Mouse (Mus musculus) midbrain, embryonic 15.5 days (tissue): ENCODE results near the gene Fbxw4. TPM values are rescaled to one million over a fixed set of nuclear protein-coding genes. Genes with fewer than 3 reads are reported as not detected.

Source experiments
- ATAC-seq: fragments of 200-750 bp; cut with Nextera tagmentation; replicated peaks from 2 replicates; pipeline ENCODE4 v1.8.0; 2017; ENCODE audit warnings: moderate TSS enrichment
- H3K27ac ChIP-seq: fragments of 300-500 bp; sonication (generic); 2 replicates; pipeline ENCODE4 v1.5.1; 2015; ENCODE audit warnings: mild to moderate bottlenecking, inconsistent platforms
- H3K27me3 ChIP-seq: fragments of 300-500 bp; sonication (generic); replicated peaks from 2 replicates; pipeline ENCODE4 v1.6.1; 2015; ENCODE audit warnings: inconsistent platforms
- H3K36me3 ChIP-seq: fragments of 300-500 bp; sonication (generic); replicated peaks from 2 replicates; pipeline ENCODE4 v1.6.1; 2015; ENCODE audit warnings: inconsistent platforms
- H3K4me1 ChIP-seq: fragments of 300-500 bp; sonication (generic); 2 replicates; pipeline ENCODE4 v1.6.1; 2015; ENCODE audit warnings: inconsistent platforms
- H3K4me2 ChIP-seq: fragments of 300-500 bp; sonication (generic); 2 replicates; pipeline ENCODE4 v1.6.1; 2015; ENCODE audit warnings: inconsistent platforms, mild to moderate bottlenecking, moderate library complexity
- H3K4me3 ChIP-seq: fragments of 300-500 bp; sonication (generic); 2 replicates; pipeline ENCODE4 v1.5.1; 2015; ENCODE audit warnings: mild to moderate bottlenecking, inconsistent platforms
- H3K9ac ChIP-seq: fragments of 300-500 bp; sonication (generic); 2 replicates; pipeline ENCODE4 v1.6.1; 2015; ENCODE audit warnings: mild to moderate bottlenecking, inconsistent platforms
- H3K9me3 ChIP-seq: fragments of 300-500 bp; sonication (generic); 2 replicates; pipeline ENCODE4 v1.6.1; 2016; ENCODE audit warnings: inconsistent platforms
- WGBS: fragments of 180-500 bp; shearing (Covaris S2); methylation state at CpG from one replicate; pipeline ENCODE4 v1.1.7; 2015; ENCODE audit warnings: mixed read lengths; 5-methylcytosine and 5-hydroxymethylcytosine counted together
- polyA plus RNA-seq: library from polyadenylated mRNA; unstranded; fragments of >200 nt; fragmentation: Nextera tagmentation; extraction: Ambion mirVana; gene quantifications from 2 replicates; pipeline ENCODE4 v1.2.1, GENCODE M21; 2015

Fbxw4 gene
- polyA plus RNA-seq, 1 experiment from 2014 or later = 6.1 TPM

DNA sequence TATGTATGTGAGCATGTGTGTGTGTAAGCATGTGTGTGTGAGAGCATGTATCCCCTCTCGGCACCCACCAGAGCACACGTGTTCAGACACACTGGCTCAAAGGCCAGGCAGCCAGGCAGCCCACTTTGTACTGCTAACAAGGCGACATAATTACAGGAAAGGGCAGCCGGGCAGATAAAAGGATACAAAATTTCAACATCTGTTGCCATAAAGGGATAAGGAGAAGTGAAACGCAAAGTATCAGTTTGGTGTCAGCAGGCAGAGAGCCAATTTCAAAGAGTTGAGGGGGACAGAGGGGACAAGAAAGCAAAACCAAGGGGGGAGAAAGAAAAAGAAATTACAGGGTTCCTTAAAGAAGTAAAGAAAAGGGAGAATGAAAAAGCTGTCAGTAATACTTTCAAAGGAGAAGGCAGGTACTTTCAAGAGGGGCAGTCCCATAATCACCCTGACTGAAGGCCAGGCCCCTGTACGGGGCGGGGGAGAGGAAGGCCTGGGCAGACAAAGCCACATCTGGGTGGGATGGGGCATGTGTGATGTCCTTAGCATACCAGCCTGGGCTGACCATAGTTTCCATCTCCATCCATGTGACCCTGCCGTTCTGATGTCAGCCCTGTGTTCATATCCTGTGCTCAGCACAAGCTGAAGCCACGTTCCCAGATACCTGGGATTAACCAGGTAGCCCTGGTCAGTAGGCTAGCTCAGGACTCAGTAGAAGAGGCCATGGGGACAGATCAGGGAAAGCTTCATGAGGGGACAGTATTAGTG, 75.1 kb downstream of the Fbxw4 start:
- no peak overlapping the region for H3K4me3 ChIP-seq
- H3K27ac ChIP-seq = no peak overlapping the region
- no peak overlapping the region for H3K9ac ChIP-seq
- H3K4me2 ChIP-seq = no peak overlapping the region
- H3K4me1 ChIP-seq = peaks cover 20% of the 10 kb centered on the region
- peaks cover 17% of the 10 kb centered on the region for H3K27me3 ChIP-seq
- no peaks in the 10 kb centered on the region for H3K9me3 ChIP-seq
- WGBS = 62% methylated on average over 9 of the region's 9 CpGs
- no peaks in the 10 kb centered on the region for H3K36me3 ChIP-seq
- 0 out of 2 replicates have a peak, but pooled peaks have one; percentile 27 for ATAC-seq

DNA sequence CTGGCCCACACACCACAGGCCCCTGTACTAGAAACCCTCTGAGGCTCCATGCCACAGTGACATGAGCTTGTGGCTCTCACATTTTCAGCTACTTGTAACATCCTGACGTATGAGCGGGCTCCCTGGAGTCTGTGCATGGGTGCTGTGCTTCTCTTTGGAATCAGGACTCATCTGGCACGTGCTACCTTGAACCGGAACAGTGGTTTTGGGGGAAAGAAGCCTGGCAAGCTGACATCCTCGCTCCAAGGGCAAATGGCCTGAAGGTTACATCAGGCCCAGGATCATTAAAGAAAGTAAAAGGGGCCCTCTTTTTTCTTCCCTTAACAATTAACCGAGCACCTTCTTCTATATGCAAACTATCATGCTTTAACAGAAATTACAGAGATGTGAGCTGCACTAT, 77.0 kb downstream of the Fbxw4 start:
- Histone ChIP-seq H3K36me3 (no peaks in the 10 kb centered on the region; the same call in 1 of the 2 replicates), H3K27ac (no peak overlapping the region), H3K4me1 (peaks cover 23% of the 10 kb centered on the region), H3K4me2 (no peak overlapping the region), H3K4me3 (no peak overlapping the region), H3K9ac (no peak overlapping the region), H3K27me3 (peaks cover 13% of the 10 kb centered on the region), H3K9me3 (no peaks in the 10 kb centered on the region)
- no peak for ATAC-seq
- 93% methylated on average over 6 of the region's 6 CpGs for WGBS

DNA sequence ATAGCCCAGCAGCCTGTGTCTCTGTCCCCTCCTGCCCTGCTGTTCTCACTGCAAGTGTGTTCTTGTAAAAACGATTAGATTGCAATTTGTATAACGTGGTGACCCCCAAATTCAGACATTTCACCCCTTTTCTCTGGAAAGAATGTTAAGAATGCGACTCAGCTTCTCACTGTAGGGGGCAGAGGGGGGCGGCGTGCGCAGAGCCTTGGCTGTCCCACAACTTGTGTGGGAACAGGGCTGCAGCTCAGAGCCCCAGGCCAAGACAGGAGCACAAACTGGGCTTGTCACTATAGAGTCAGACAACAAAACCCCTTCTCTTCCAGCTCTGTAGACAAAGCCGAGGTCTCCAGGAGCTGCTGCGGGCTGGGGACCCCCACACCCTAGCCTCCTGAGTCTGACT, 78.0 kb downstream of the Fbxw4 start:
- Histone ChIP-seq H3K4me1 (peaks cover 23% of the 10 kb centered on the region), H3K9ac (no peak overlapping the region), H3K27me3 (peaks cover 14% of the 10 kb centered on the region), H3K4me2 (no peak overlapping the region), H3K4me3 (no peak overlapping the region), H3K27ac (no peak overlapping the region), H3K9me3 (no peaks in the 10 kb centered on the region), H3K36me3 (no peaks in the 10 kb centered on the region; the same call in 1 of the 2 replicates)
- 14% methylated on average over 8 of the region's 8 CpGs for WGBS
- no peak for ATAC-seq

DNA sequence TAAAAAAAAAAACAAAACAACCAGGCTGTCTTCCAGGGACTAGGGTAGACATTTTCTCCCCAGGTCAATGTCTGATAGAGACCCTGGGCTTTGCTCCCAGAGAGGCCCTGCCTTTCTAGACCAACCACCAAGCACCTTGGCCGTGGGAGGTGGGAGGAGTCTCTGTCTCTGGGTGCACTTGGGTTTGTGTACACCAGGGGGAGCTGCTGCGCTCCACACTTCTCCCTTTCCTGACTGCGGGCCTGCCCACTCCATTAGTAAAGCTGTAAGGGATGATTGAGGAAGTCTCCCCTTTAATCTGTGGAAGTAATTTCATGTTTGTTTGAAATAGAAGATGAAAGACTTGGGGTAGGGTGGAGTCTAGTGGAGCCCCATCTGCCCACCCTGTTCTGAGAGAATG, 78.9 kb downstream of the Fbxw4 start:
- Histone ChIP-seq H3K9ac (no peak overlapping the region), H3K36me3 (no peaks in the 10 kb centered on the region; the same call in 1 of the 2 replicates), H3K4me1 (peaks cover 17% of the 10 kb centered on the region), H3K27me3 (peaks cover 17% of the 10 kb centered on the region), H3K4me2 (no peak overlapping the region), H3K27ac (no peak overlapping the region), H3K4me3 (no peak overlapping the region), H3K9me3 (no peaks in the 10 kb centered on the region)
- no peak for ATAC-seq
- WGBS = 83% methylated on average over 3 of the region's 3 CpGs

DNA sequence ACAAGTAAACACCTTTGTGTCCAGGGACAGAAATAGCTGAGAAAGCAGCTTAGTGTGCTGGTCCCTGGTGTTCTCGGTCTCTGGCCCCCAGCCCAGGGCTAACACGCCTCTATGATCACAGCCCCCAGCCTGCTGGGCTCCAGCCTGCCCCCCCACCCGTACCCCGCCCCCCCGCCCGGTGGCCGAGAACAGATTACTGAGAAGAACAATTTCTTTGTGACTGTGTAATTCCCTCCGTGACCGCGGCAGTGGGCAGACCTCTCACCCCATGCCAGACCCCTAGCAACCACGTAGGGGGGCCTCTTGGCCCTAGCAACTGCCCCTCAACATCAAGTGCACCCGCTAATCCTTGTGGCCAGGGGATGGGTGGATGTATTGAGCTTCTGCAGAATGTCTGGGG, 79.9 kb downstream of the Fbxw4 start:
- Histone ChIP-seq H3K4me3 (no peak overlapping the region), H3K9me3 (no peaks in the 10 kb centered on the region), H3K27ac (no peak overlapping the region), H3K4me2 (no peak overlapping the region), H3K4me1 (peaks cover 21% of the 10 kb centered on the region), H3K36me3 (no peaks in the 10 kb centered on the region; the same call in 1 of the 2 replicates), H3K27me3 (peaks cover 15% of the 10 kb centered on the region; the same call in 1 of the 2 replicates), H3K9ac (no peak overlapping the region)
- WGBS = 20% methylated on average over 12 of the region's 12 CpGs
- ATAC-seq = peak; percentile 18; the same call in 1 of the 2 replicates

DNA sequence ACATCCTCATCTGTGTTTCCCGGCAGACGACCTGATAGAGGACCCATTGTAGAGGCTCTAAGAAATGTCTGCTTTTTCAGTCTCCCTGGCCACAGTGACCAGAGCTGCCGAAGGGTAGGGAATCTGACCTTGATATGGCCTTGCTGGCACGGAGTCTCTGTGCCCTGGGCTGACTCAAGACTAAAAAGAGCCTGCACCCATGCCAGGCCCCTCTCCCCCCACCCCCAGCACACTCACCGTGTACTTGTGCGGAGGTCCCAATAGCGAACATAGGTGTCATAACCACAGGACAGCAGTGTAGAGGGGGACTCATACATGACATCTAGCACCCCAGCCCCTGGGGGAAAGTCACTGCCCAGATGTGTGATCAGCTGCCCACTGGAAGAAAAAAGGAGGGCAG, 80.7 kb downstream of the Fbxw4 start:
- no peaks in the 10 kb centered on the region for H3K9me3 ChIP-seq
- no peak overlapping the region for H3K4me2 ChIP-seq
- H3K9ac ChIP-seq = no peak overlapping the region
- ATAC-seq = no peak
- peaks cover 21% of the 10 kb centered on the region for H3K4me1 ChIP-seq
- no peak overlapping the region for H3K27ac ChIP-seq
- 81% methylated on average over 7 of the region's 7 CpGs for WGBS
- H3K36me3 ChIP-seq = no peaks in the 10 kb centered on the region; the same call in 1 of the 2 replicates
- no peak overlapping the region for H3K4me3 ChIP-seq
- H3K27me3 ChIP-seq = peaks cover 13% of the 10 kb centered on the region

DNA sequence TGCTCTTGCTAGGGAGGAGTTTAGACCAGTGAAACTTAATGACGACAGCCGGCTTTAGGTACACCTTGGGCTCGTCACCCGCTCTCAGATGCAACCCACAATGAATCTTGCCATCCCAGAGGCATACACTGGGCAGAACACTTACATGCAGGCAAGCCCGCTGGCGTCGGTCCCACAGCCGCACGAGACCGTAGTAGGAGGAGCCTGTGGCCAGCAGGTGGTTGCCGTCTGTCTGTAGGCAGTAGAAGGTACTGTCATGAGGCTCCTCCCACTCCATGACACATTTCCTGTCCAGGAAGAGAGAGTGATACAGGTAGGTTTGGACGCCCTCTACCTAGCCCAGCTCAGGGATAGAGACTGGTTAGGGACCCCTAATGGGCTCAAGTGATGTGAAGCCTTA, 81.1 kb downstream of the Fbxw4 start:
- Histone ChIP-seq H3K27me3 (peaks cover 13% of the 10 kb centered on the region), H3K4me2 (no peak overlapping the region), H3K36me3 (no peaks in the 10 kb centered on the region; the same call in 1 of the 2 replicates), H3K9me3 (no peaks in the 10 kb centered on the region), H3K9ac (no peak overlapping the region), H3K27ac (no peak overlapping the region), H3K4me3 (no peak overlapping the region), H3K4me1 (peaks cover 22% of the 10 kb centered on the region)
- ATAC-seq = no peak
- 88% methylated on average over 12 of the region's 12 CpGs for whole genome bisulfite sequencing

DNA sequence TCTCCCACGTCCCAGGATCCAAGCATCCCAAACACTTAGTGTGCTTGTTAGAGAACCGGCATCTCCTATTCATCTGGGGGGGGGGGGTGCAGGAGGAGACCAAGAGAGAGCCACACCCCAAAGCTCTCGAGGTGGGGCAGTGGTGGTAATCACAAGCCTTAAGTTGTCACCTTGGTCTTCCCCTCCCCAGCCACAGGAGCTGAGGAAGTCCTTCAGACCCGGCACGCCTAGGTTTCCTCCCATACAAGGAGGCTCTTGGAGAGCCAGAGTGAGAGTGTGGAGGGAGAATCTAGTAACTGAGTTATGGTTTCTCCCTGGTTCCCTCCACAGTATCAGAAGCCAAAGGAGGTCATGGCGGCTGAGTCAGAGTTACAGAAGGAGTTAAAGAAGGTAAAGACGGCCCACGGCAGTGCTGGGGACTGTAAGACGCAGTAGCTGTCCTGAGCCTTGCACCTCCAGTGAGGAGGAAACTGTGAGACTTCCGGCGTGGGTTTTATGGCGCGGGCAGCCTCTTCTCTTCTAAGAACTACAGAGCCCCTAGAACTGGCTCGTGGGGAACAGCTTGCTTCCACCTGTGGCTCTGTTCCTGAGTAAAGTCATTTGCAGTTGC, 82.9 kb downstream of the Fbxw4 start:
- peaks cover 13% of the 10 kb centered on the region for H3K27me3 ChIP-seq
- no peak overlapping the region for H3K9ac ChIP-seq
- H3K27ac ChIP-seq = no peak overlapping the region
- H3K4me3 ChIP-seq = no peak overlapping the region
- H3K36me3 ChIP-seq = no peaks in the 10 kb centered on the region; the same call in 1 of the 2 replicates
- no peak overlapping the region for H3K4me2 ChIP-seq
- ATAC-seq = no peak
- no peaks in the 10 kb centered on the region for H3K9me3 ChIP-seq
- 86% methylated on average over 14 of the region's 14 CpGs for WGBS
- H3K4me1 ChIP-seq = peaks cover 21% of the 10 kb centered on the region

DNA sequence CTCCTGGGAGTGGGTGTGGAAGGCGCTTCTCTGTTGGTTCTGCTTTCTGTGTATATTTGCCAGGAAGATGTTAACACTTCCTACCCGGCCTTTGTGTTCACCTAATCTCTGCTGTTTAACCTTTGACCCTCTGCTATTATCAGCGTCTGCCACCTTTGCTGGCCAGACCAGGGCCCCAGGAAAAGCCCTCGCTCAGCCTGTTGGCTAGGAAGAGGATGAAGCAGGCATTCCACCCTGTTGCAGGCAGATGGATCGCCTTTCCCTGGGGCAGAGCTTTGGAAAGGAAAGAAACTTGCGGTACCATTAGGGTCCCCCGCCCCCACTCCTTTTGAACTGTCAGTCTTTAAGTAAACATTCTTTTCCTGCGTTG, 84.5 kb downstream of the Fbxw4 start:
- Histone ChIP-seq H3K36me3 (no peaks in the 10 kb centered on the region; the same call in 1 of the 2 replicates), H3K4me1 (peaks cover 17% of the 10 kb centered on the region; the same call in 1 of the 2 replicates), H3K27ac (no peak overlapping the region), H3K27me3 (peaks cover 19% of the 10 kb centered on the region), H3K4me2 (no peak overlapping the region), H3K9ac (no peak overlapping the region), H3K9me3 (no peaks in the 10 kb centered on the region), H3K4me3 (no peak overlapping the region)
- ATAC-seq = no peak
- WGBS = 12% methylated on average over 8 of the region's 8 CpGs

DNA sequence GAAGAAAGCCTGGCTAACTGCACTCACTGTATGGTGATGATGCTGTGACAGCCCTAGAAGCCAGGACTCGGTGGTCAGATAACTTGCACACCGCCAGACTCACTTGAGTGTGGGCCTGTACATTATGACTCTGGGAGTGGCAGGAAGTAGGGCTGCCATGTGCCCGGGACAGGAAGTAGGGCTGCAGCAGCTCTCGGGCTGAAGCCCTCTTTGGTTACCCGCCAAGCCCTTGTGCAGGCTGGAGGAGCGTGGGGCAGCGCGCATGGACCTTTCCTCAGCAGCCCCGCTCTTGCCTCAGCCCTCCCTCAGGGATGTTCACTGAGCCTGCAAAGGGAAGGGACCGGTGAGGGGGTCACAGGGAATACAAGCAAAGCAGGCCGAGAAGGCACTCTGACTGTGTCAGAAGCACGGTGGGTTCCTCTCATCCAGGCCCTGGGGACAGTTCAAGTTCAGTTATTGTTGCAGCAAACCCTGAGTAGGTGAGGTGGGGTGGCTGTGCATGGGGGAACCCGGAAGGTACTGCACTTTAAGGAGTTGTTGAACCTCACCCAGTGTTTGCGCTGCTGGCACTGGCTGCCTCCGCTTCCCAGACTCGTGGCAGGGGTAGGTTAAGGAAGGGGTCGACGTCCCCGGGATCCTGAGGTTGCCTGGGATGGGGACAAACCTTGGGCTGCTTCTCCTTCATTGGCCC, 85.0 kb downstream of the Fbxw4 start:
- Histone ChIP-seq H3K4me2 (no peak overlapping the region), H3K4me1 (peaks cover 11% of the 10 kb centered on the region; the same call in 1 of the 2 replicates), H3K27ac (no peak overlapping the region), H3K36me3 (no peaks in the 10 kb centered on the region; the same call in 1 of the 2 replicates), H3K9me3 (no peaks in the 10 kb centered on the region), H3K9ac (no peak overlapping the region), H3K4me3 (no peak overlapping the region), H3K27me3 (peaks cover 19% of the 10 kb centered on the region)
- 53% methylated on average over 19 of the region's 19 CpGs for WGBS
- no peak for ATAC-seq

DNA sequence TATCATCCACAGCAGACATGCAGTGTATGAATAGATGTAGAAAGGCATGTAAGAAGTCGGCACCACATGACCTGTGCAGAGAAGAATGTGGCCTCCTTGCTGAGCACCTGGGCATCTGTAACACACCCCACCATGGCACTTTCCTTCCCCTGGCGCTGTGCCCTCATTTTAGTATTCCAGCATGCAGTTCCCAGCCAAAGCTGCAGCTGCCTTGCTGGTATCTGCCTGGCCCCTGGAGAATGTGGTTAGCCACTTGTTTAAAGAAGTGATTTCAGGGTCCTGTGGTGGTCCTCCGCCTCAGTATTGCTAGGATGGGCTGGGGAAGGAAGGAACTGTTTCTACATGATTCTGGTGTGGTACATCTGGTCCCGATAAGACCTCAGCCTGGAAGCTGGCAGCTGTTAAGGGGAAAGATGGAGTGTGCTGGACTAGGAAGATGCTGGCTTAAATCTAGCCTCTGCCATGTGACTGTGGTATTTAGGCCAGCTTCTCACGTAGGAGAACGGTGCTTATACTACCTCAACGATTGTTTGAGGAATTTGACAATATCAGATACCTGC, 85.7 kb downstream of the Fbxw4 start:
- ATAC-seq = no peak
- no peaks in the 10 kb centered on the region; the same call in 1 of the 2 replicates for H3K36me3 ChIP-seq
- peaks cover 25% of the 10 kb centered on the region for H3K27me3 ChIP-seq
- H3K4me2 ChIP-seq = no peak overlapping the region
- no peak overlapping the region for H3K9ac ChIP-seq
- no peak overlapping the region for H3K4me3 ChIP-seq
- 84% methylated on average over 7 of the region's 7 CpGs for WGBS
- H3K4me1 ChIP-seq = peaks cover 7% of the 10 kb centered on the region; the same call in 1 of the 2 replicates
- H3K27ac ChIP-seq = no peak overlapping the region
- H3K9me3 ChIP-seq = no peaks in the 10 kb centered on the region

DNA sequence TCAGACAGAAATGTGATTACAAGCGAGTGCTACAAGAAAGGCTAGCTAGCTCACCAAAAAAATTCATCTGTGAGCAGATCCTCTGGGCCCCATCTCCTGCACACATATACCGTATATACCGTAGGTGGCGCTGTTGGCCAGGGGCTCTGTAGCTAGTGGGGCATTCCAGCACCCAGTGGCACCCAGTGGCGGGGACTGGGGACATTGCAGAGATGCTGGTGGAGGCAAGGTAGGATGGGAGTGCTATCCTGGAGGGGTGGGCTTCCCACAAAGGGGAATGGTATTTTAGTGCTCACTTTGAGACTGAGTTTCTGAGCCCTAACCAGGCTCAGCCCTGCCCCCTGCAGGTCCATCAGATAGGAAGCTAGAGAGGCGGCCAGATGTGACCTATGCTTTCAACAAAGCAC, 86.2 kb downstream of the Fbxw4 start:
- Histone ChIP-seq H3K27me3 (peaks cover 30% of the 10 kb centered on the region), H3K4me2 (no peak overlapping the region), H3K4me3 (no peak overlapping the region), H3K9ac (no peak overlapping the region), H3K36me3 (no peaks in the 10 kb centered on the region; the same call in 1 of the 2 replicates), H3K4me1 (peaks cover 7% of the 10 kb centered on the region; the same call in 1 of the 2 replicates), H3K9me3 (no peaks in the 10 kb centered on the region), H3K27ac (peak overlapping the region; percentile 43; the same call in 1 of the 2 replicates)
- peak; percentile 43 for ATAC-seq
- 13% methylated on average over 6 of the region's 6 CpGs for WGBS
